Mouse (Mus musculus) forebrain, postnatal 0 days (tissue): Measurements from ENCODE around the gene Pank2. TPM values are rescaled to one million over a fixed set of nuclear protein-coding genes. Genes with fewer than 3 reads are reported as not detected.
"Not testable (repeated sequence)": the region's sequence is repeated elsewhere in the genome, so short reads cannot be mapped to it uniquely, and the experiment has no call there.

ENCODE experiments used
- ATAC-seq: fragments of 200-750 bp; cut with Nextera tagmentation; 2 replicates; pipeline ENCODE4 v1.8.0; 2017; ENCODE audit warnings: mild to moderate bottlenecking, moderate library complexity
- DNase-seq: peaks from one replicate; pipeline ENCODE4 v3.0.0-alpha.2; 2015
- H3K27ac ChIP-seq: fragments of 300-500 bp; sonication (generic); 2 replicates; pipeline ENCODE4 v1.5.1; 2014; ENCODE audit warnings: low read depth, mild to moderate bottlenecking, antibody characterized with exemption, low read length, moderate library complexity, mixed read lengths
- H3K27me3 ChIP-seq: fragments of 300-500 bp; sonication (generic); 2 replicates; pipeline ENCODE4 v1.6.1; 2014; ENCODE audit warnings: mild to moderate bottlenecking, low read length, mixed read lengths; ENCODE audit not compliant: insufficient read depth
- H3K36me3 ChIP-seq: fragments of 300-500 bp; sonication (generic); 2 replicates; pipeline ENCODE4 v1.6.1; 2014; ENCODE audit warnings: mild to moderate bottlenecking, moderate library complexity; ENCODE audit not compliant: insufficient read depth
- H3K4me1 ChIP-seq: fragments of 300-500 bp; sonication (generic); 2 replicates; pipeline ENCODE4 v1.6.1; 2014; ENCODE audit warnings: antibody characterized with exemption; ENCODE audit not compliant: insufficient read depth
- H3K4me2 ChIP-seq: fragments of 300-500 bp; sonication (generic); 2 replicates; pipeline ENCODE4 v1.6.1; 2014; ENCODE audit warnings: low read depth, mild to moderate bottlenecking, moderate library complexity
- H3K4me3 ChIP-seq: fragments of 300-500 bp; sonication (generic); 2 replicates; pipeline ENCODE4 v1.5.1; 2014; ENCODE audit warnings: low read depth, low read length, mixed read lengths
- H3K9ac ChIP-seq: fragments of 300-500 bp; sonication (generic); 2 replicates; pipeline ENCODE4 v1.6.1; 2014; ENCODE audit warnings: mild to moderate bottlenecking
- H3K9me3 ChIP-seq: fragments of 300-500 bp; sonication (generic); 2 replicates; pipeline ENCODE4 v1.6.1; 2016; ENCODE audit warnings: low read length
- CTCF ChIP-seq: sonication (generic); IDR thresholded peaks from 2 replicates; pipeline ENCODE4 v1.5.1; 2016; ENCODE audit warnings: antibody characterized with exemption, control low read depth, low read depth
- WGBS: fragments of 180-500 bp; shearing (Covaris S2); extraction: QIAGEN DNeasy Blood & Tissue Kit; methylation state at CpG from one replicate; pipeline ENCODE4 v1.1.7; 2014; 5-methylcytosine and 5-hydroxymethylcytosine counted together
- polyA plus RNA-seq: library from polyadenylated mRNA; unstranded; fragments of >200 nt; fragmentation: Nextera tagmentation; extraction: Ambion mirVana; gene quantifications from 2 replicates; pipeline ENCODE4 v1.2.1, GENCODE M21; 2015
- total RNA-seq: library from RNA; depleted of rRNA; stranded (reverse); fragments of >200 nt; gene quantifications from 2 replicates; pipeline ENCODE4 v1.2.3, GENCODE M21; 2014

Gene Pank2
- total and polyA plus RNA-seq, 2 experiments from 2014 or later: 33.5 to 44.9 TPM

DNA sequence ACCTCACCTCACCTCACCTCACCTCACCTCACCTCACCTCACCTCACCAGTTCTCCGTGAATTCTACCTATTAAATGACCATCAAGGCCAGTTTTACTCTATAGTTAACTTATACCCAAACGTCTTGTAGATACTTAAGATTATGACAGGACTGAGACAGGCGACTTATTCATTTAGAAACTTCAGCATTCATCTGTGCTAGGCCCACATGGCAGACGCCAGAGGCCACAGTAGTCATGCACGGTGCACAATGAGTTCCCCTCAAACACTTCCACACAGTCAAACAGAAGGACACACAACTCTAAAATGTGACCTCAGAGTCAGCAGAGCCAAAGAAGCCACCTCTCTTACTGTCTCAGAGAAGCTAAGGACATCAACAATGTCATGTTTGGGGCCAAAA, 45.1 kb downstream of the Pank2 start:
- Histone ChIP-seq H3K9me3 (no peaks in the 10 kb centered on the region), H3K27me3 (no peaks in the 10 kb centered on the region), H3K27ac (no peak overlapping the region), H3K36me3 (peaks cover 24% of the 10 kb centered on the region), H3K9ac (no peak overlapping the region), H3K4me3 (no peak overlapping the region), H3K4me1 (no peaks in the 10 kb centered on the region), H3K4me2 (no peak overlapping the region)
- ATAC-seq (no peak), DNase-seq (no peak)
- no peak for TF ChIP-seq CTCF
- 87% methylated on average over 5 of the region's 5 CpGs for WGBS

DNA sequence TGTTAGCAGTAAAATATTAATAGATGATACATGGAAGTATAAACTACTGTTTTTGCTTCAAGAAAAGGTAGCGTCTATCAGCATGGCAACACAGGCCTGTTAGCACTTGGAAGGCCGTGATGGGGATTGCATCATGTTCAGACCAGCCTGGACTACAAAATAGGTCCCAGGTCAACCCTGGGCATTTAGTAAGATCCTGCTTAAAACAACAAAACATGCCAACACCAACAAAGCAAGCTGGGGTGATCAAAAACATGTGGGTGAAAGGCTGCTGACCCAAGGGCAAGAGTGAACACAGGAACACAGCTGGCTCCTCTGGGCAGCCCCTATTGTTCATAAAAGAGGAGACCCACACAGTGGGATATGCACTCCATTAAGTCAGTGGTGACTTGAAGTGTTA, 45.5 kb downstream of the Pank2 start:
- ATAC-seq (no peak), DNase-seq (no peak)
- Histone ChIP-seq H3K36me3 (peaks cover 23% of the 10 kb centered on the region), H3K4me2 (no peak overlapping the region), H3K27me3 (no peaks in the 10 kb centered on the region), H3K9ac (no peak overlapping the region), H3K27ac (no peak overlapping the region), H3K9me3 (no peaks in the 10 kb centered on the region), H3K4me1 (no peaks in the 10 kb centered on the region), H3K4me3 (no peak overlapping the region)
- WGBS: 77% methylated on average over 2 of the region's 2 CpGs
- no peak for TF ChIP-seq CTCF

DNA sequence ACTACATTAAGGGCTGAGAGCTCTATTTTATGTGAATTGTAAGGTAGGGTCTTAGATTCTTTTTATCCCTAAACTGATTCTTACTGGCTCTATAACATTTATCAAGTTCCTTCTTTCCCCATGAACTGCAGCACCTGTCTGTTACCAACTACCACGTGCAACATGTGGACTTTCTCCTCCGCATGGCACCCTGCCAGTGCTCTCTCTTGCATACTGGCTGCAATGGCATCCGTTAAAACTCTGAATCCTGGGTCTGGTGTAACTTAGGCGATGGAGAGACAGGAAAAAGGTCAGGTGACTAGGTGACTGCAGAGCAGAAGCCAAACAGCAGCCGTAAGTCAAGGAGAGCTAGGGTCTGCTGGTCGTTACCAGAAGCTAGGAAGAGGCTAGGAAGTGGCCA, 47.0 kb downstream of the Pank2 start:
- ATAC-seq (no peak), DNase-seq (no peak)
- H3K4me2 ChIP-seq: no peak overlapping the region
- H3K9ac ChIP-seq: no peak overlapping the region
- no peaks in the 10 kb centered on the region for H3K27me3 ChIP-seq
- no peaks in the 10 kb centered on the region for H3K9me3 ChIP-seq
- WGBS: 71% methylated on average over 6 of the region's 6 CpGs
- H3K4me1 ChIP-seq: no peaks in the 10 kb centered on the region
- peaks cover 9% of the 10 kb centered on the region for H3K36me3 ChIP-seq
- H3K27ac ChIP-seq: no peak overlapping the region
- no peak for TF ChIP-seq CTCF
- H3K4me3 ChIP-seq: no peak overlapping the region

DNA sequence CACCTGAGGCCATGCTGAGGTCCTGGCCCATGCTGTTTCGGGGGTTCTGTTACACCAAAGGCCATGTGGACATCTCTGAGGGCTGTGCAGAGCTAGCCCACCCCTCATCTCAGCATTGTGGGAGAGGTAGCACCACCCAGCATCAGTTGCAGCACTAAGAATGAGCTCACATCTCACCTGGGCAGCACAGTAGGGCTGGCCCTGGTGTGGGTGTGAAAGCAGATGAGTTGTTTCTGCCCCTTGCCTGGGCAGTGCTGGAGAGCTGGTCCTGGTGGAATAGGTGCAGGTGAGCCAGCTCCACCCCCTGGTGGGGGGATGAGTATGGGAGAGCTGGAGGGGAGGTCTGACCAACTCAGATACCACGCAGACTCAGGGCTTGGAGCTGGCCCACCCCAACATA, 53.9 kb downstream of the Pank2 start:
- 77% methylated on average over 2 of the region's 2 CpGs for WGBS
- Histone ChIP-seq H3K4me3 (no peak overlapping the region), H3K9ac (no peak overlapping the region), H3K36me3 (0 out of 2 replicates have a peak, but pooled peaks cover 4% of the 10 kb centered on the region), H3K4me2 (no peak overlapping the region), H3K27me3 (no peaks in the 10 kb centered on the region), H3K27ac (no peak overlapping the region), H3K9me3 (no peaks in the 10 kb centered on the region), H3K4me1 (no peaks in the 10 kb centered on the region)
- TF ChIP-seq CTCF: no peak
- DNase-seq: no peak
- no peak for ATAC-seq

DNA sequence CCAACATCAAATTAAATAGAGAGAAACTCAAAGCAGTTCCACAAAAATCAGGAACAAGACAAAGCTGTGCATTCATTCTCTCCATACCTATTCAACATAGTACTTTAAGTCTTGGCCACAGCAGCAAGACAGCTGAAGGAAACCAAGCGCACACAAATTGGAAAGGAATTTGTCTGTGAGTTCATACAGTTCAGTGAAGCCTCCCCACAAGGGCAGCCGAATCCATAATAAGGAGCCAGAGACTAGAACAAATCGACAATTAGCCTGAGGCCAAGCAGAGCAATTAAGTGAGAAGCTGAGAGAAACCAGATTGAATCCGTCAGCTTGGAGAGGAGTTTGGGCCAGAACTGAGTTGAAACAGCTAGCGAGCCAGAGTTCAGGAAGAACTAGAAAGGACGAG, 57.1 kb downstream of the Pank2 start:
- no peak for TF ChIP-seq CTCF
- Histone ChIP-seq H3K9ac (no peak overlapping the region), H3K27ac (no peak overlapping the region), H3K4me3 (no peak overlapping the region), H3K36me3 (no peaks in the 10 kb centered on the region), H3K4me1 (no peaks in the 10 kb centered on the region), H3K27me3 (no peaks in the 10 kb centered on the region), H3K9me3 (no peaks in the 10 kb centered on the region), H3K4me2 (no peak overlapping the region)
- 60% methylated on average over 6 of the region's 6 CpGs for WGBS
- DNase-seq: no peak
- ATAC-seq: no peak

DNA sequence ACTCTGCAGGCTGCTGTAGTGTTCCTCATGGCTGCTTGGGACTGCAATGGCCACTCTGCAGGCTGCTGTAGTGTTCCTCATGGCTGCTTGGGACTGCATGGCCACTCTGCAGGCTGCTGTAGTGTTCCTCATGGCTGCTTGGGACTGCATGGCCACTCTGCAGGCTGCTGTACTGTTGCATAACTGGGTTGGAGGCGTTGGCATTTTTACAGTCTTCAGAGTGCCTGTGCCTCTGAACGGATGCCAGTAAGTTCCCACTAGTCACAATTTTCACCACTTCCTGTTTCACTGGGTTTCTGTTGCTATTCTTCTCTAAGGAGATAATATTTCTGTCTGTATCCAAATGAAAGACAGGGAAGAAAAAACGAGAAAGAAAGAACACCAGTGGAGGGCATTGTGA, 58.9 kb downstream of the Pank2 start:
- not testable (repeated sequence) for H3K27me3 ChIP-seq, DNase-seq, H3K27ac ChIP-seq, H3K9ac ChIP-seq, H3K36me3 ChIP-seq, H3K4me1 ChIP-seq, H3K4me2 ChIP-seq, H3K9me3 ChIP-seq, ATAC-seq, H3K4me3 ChIP-seq
- 58% methylated on average over 3 of the region's 3 CpGs for WGBS

DNA sequence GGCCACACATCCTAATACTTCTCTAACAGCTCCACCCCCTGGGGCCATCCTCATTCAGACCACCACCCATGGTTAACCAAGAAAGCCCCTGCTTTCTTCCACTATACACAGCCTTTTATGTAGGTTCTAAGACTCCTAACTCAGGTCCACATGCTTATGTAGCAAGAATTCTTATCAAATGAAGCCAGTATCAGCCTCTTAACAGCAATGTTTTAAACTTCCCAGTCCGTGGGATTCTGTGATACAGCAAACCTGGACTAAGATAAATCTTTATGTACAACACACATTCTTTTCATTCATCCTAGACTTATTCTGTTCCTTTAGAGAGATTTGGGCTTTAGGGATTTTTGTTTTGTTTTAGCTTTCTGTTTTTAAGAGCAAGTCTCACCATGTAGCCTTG, 61.4 kb downstream of the Pank2 start:
- no peak for DNase-seq

DNA sequence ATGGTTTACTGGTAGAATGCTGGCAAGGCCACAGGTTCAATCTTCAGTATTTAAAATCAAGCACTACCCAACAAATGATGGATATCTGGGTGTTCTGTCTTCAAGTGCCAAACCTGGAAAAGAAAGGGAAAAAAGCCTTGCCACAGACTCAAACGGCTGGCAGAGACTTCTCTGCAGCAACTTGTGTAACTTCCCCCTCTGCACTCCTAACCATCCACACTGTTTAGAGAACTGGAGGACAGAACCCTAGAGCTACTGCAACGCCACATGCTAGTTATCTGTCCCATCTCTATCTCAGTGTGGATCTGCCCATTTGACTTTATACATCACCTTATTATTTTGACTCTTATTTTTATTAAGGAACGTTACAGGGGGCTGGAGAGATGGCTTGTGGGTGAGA, 63.7 kb downstream of the Pank2 start:
- H3K4me1 ChIP-seq: no peaks in the 10 kb centered on the region
- H3K9ac ChIP-seq: no peak overlapping the region
- no peak for DNase-seq
- no peak for TF ChIP-seq CTCF
- H3K4me3 ChIP-seq: no peak overlapping the region
- H3K27ac ChIP-seq: no peak overlapping the region
- H3K36me3 ChIP-seq: no peaks in the 10 kb centered on the region
- no peaks in the 10 kb centered on the region for H3K9me3 ChIP-seq
- no peak for ATAC-seq
- 62% methylated on average over 3 of the region's 3 CpGs for WGBS
- no peak overlapping the region for H3K4me2 ChIP-seq
- H3K27me3 ChIP-seq: no peaks in the 10 kb centered on the region

More for the DNA sequence above, 61.4 kb downstream of the Pank2 start:
- Histone ChIP-seq H3K36me3 (no peaks in the 10 kb centered on the region), H3K4me3 (no peak overlapping the region), H3K9ac (no peak overlapping the region), H3K4me2 (no peak overlapping the region), H3K9me3 (no peaks in the 10 kb centered on the region), H3K27ac (no peak overlapping the region), H3K4me1 (no peaks in the 10 kb centered on the region), H3K27me3 (no peaks in the 10 kb centered on the region)
- TF ChIP-seq CTCF: no peak
- 72% methylated on average over 1 of the region's 1 CpGs for WGBS
- no peak for ATAC-seq
